Mouse (Mus musculus): ENCODE measurements at regions not wholly inside any gene's neighbourhood (a gene's known extent, or its start where the extent isn't known, plus 50 kb on each side); places are given as distances from the start of the nearest gene placed in this dataset.

DNA sequence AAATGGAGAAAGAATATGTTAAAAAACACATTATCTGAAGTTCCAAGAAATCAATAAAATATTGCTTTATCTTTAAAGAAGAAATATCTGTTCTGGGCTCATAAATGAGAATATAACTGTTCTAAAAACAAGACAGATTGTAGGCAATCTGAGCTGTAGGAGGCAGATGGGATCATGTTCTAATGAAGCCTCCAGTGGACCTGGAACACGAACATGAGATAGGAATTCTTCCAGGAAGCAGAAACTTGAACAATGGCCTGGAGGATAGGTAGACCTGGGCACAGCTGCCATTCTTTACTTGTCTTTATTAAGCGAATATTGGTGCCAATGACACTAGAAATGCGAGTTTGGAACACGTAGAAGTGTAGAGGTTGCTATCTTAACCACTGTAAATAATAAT is 336.5 kb downstream of the Rab28 start:
- no peak for TF ChIP-seq CTCF (IDR thresholded peaks at IDR 0.05; ENCODE audit: borderline replicate concordance, insufficient read depth, low read depth, low read length)
- TF ChIP-seq POLR2A (IDR thresholded peaks at IDR 0.05; ENCODE audit: borderline replicate concordance, insufficient read depth, low read length), result no peak

Data from cerebellum, adult 2 months (tissue).